Mouse (Mus musculus) CD4-positive naive resting alpha-beta T cell, adult 57 days (primary cell): Measurements from ENCODE around the gene Tmem120a. TPM values are rescaled to one million over a fixed set of nuclear protein-coding genes. Genes with fewer than 3 reads are reported as not detected.

Experiments used
- total RNA-seq: library from RNA; stranded (reverse); gene quantifications from one replicate; pipeline ENCODE4 v1.2.4, GENCODE M21; 2023

Tmem120a gene
- total RNA-seq = 12.9 TPM

GRCm38 (mm10) chr5:135743741-135744609, at the start of gene Tmem120a:
Gene Tmem120a, minus strand, starts transcription at chr5:135744448.

GRCm38 (mm10) chr5:135778471-135779445, 34.5 kb upstream of the Tmem120a start, which contains the start of gene Mdh2:
Gene Mdh2, plus strand, starts transcription at chr5:135778480.

GRCm38 (mm10) chr5:135777796-135778470, 33.7 kb upstream of the Tmem120a start, which contains the start of gene Styxl1:
Gene Styxl1, minus strand, starts transcription at chr5:135778385.

Other genes starting within 250 kb of the Tmem120a start
- gene Hip1, start 199.3 kb downstream of the Tmem120a start, total RNA-seq = 3.6 TPM
- not detected for gene Ccl26, start 180.9 kb downstream of the Tmem120a start, total RNA-seq
- gene Ccl24, start 171.4 kb downstream of the Tmem120a start, total RNA-seq = 0.44 TPM
- gene Rhbdd2, start 111.8 kb downstream of the Tmem120a start, total RNA-seq = 33.1 TPM
- gene Por, start 74.4 kb downstream of the Tmem120a start, total RNA-seq = 69.1 TPM
- not detected for gene Styxl1, start 33.9 kb upstream of the Tmem120a start, total RNA-seq
- gene Mdh2, start 34.0 kb upstream of the Tmem120a start, total RNA-seq = 178 TPM
- not detected for gene Srrm3, start 62.4 kb upstream of the Tmem120a start, total RNA-seq
- 6.5 TPM for gene Hspb1, start 143.5 kb upstream of the Tmem120a start, total RNA-seq
- gene Ywhag, start 190.2 kb upstream of the Tmem120a start, total RNA-seq = 64.6 TPM
- not detected for gene Ssc4d, start 230.1 kb upstream of the Tmem120a start, total RNA-seq
- not detected for gene Zp3, start 235.7 kb upstream of the Tmem120a start, total RNA-seq